Mouse (Mus musculus) stomach, postnatal 0 days (tissue): ENCODE results near the gene Tenm4.

Experiments
- CTCF ChIP-seq: IDR thresholded peaks from 2 replicates; pipeline ENCODE4 v1.5.1; 2016; ENCODE audit warnings: antibody characterized with exemption, low read depth, mild to moderate bottlenecking, moderate library complexity
- EP300 ChIP-seq: optimal IDR thresholded peaks from 2 replicates; pipeline ENCODE3; 2016; ENCODE audit warnings: antibody characterized with exemption

GRCm38 (mm10) chr7:96730360-96730759 is 559.3 kb downstream of the Tenm4 start:
- TF ChIP-seq EP300 (no peak), CTCF (no peak)
